Comparison of ENCODE assay signal across 8 mouse cellular contexts in the genomic region with DNA sequence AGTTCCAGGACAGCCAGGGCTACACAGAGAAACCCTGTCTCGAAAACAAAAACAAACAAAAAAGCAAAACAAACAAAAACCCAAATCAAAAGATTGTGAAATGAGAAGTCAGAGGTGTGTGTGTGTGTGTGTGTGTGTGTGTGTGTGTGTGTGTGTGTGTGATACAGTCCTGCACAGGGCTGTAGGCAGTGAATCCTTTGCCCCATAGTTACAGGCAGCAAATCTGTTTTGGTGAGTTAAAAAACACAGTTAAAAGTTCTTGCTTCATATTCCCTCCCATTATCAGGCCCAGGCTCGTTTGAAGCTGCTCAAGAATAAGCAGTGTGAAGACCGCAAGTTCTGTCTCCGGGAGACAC. TPM values are rescaled to one million over a fixed set of nuclear protein-coding genes. Genes with fewer than 3 reads are reported as not detected.
DNase-seq lines count a peak whose midpoint lies in the region; ATAC-seq and TF ChIP-seq lines count a peak whose summit lies in the region.

A gene (plus strand): TSS at position 302 of the 356 bp plus-strand sequence.

- 13% methylated on average over 4 of the region's 4 CpGs for WGBS in heart, embryonic 13.5 days
- WGBS in forebrain, embryonic 13.5 days = 55% methylated on average over 4 of the region's 4 CpGs
- WGBS in liver, embryonic 15.5 days (ENCODE audit: insufficient replicate concordance) = 18% methylated on average over 4 of the region's 4 CpGs

- no peaks in the 10 kb centered on the region for H3K27me3 ChIP-seq in heart, embryonic 13.5 days (replicated peaks)
- no peaks in the 10 kb centered on the region for H3K27me3 ChIP-seq in ES-Bruce4 (ENCODE audit: control insufficient read depth, insufficient read depth, low read length, poor library complexity, severe bottlenecking)
- no peaks in the 10 kb centered on the region for H3K27me3 ChIP-seq in forebrain, embryonic 13.5 days
- no peaks in the 10 kb centered on the region for H3K27me3 ChIP-seq in liver, embryonic 15.5 days

- peaks cover 11% of the 10 kb centered on the region for H3K9me3 ChIP-seq in heart, embryonic 13.5 days
- H3K9me3 ChIP-seq in ES-Bruce4 (replicated peaks; ENCODE audit: control insufficient read depth, insufficient read depth, low read length, poor library complexity, severe bottlenecking) = no peaks in the 10 kb centered on the region
- 0 out of 2 replicates have a peak, but pooled peaks cover 4% of the 10 kb centered on the region for H3K9me3 ChIP-seq in forebrain, embryonic 13.5 days (replicated peaks)
- no peaks in the 10 kb centered on the region for H3K9me3 ChIP-seq in liver, embryonic 15.5 days (replicated peaks)

- no peak for DNase-seq in heart, postnatal 4 days
- no peak for DNase-seq in retina, postnatal 1 day
- no peak for DNase-seq in right cerebral cortex, postnatal 14 days
- DNase-seq in spleen, postnatal 4 days (ENCODE audit: low spot score in 2 of 2) = no peak

- H3K27ac ChIP-seq in heart, embryonic 13.5 days (replicated peaks) = peak within 1 kb of the TSS; percentile 96
- peak within 1 kb of the TSS; percentile 60 for H3K27ac ChIP-seq in ES-Bruce4 (ENCODE audit: insufficient read depth, low read length)
- H3K27ac ChIP-seq in forebrain, embryonic 13.5 days = peak within 1 kb of the TSS; percentile 31; the same call in 1 of the 2 replicates
- peak within 1 kb of the TSS; percentile 61 for H3K27ac ChIP-seq in liver, embryonic 15.5 days (replicated peaks)

- peak within 1 kb of the TSS; percentile 87 for H3K9ac ChIP-seq in heart, embryonic 13.5 days
- peak within 1 kb of the TSS; percentile 25 for H3K9ac ChIP-seq in ES-Bruce4 (ENCODE audit: low read depth, poor library complexity, severe bottlenecking)
- H3K9ac ChIP-seq in forebrain, embryonic 13.5 days = peak within 1 kb of the TSS; percentile 26; the same call in 1 of the 2 replicates
- H3K9ac ChIP-seq in liver, embryonic 15.5 days = no peak within 1 kb of the TSS

- H3K4me2 ChIP-seq in heart, embryonic 13.5 days = peak within 1 kb of the TSS; percentile 79
- peak within 1 kb of the TSS; percentile 45 for H3K4me2 ChIP-seq in forebrain, embryonic 13.5 days
- H3K4me2 ChIP-seq in liver, embryonic 15.5 days = peak within 1 kb of the TSS; percentile 62

- TF ChIP-seq CTCF in ES-Bruce4 (IDR thresholded peaks at IDR 0.05; ENCODE audit: low read depth, low read length) = no peak

- ATAC-seq in heart, embryonic 13.5 days (ENCODE audit: extremely low read depth, insufficient number of reproducible peaks, low FRiP score, low TSS enrichment) = no peak
- ATAC-seq in forebrain, embryonic 13.5 days = no peak
- no peak for ATAC-seq in liver, embryonic 15.5 days (ENCODE audit: insufficient read depth)

- no peak for TF ChIP-seq POLR2A in ES-Bruce4 (IDR thresholded peaks at IDR 0.05; ENCODE audit: insufficient read depth, low read length)

- H3K4me3 ChIP-seq in heart, embryonic 13.5 days = peak within 1 kb of the TSS; percentile 63
- H3K4me3 ChIP-seq in ES-Bruce4 (ENCODE audit: low read depth, low read length) = peak within 1 kb of the TSS; percentile 39
- no peak within 1 kb of the TSS for H3K4me3 ChIP-seq in forebrain, embryonic 13.5 days
- H3K4me3 ChIP-seq in liver, embryonic 15.5 days (replicated peaks) = peak within 1 kb of the TSS; percentile 43

- peaks cover 46% of the 10 kb centered on the region for H3K4me1 ChIP-seq in heart, embryonic 13.5 days
- no peaks in the 10 kb centered on the region for H3K4me1 ChIP-seq in ES-Bruce4 (ENCODE audit: control insufficient read depth, insufficient read depth, low read length)
- H3K4me1 ChIP-seq in forebrain, embryonic 13.5 days = peaks cover 24% of the 10 kb centered on the region
- H3K4me1 ChIP-seq in liver, embryonic 15.5 days (replicated peaks) = peaks cover 6% of the 10 kb centered on the region

- peaks cover 9% of the 10 kb centered on the region for H3K36me3 ChIP-seq in heart, embryonic 13.5 days
- H3K36me3 ChIP-seq in ES-Bruce4 (ENCODE audit: control insufficient read depth, insufficient read depth, low read length, poor library complexity, severe bottlenecking) = no peaks in the 10 kb centered on the region
- no peaks in the 10 kb centered on the region for H3K36me3 ChIP-seq in forebrain, embryonic 13.5 days (ENCODE audit: poor library complexity, severe bottlenecking)
- H3K36me3 ChIP-seq in liver, embryonic 15.5 days (replicated peaks) = no peaks in the 10 kb centered on the region

- no peak for TF ChIP-seq EP300 in ES-Bruce4 (IDR thresholded peaks at IDR 0.05; ENCODE audit: insufficient read depth, low read depth, low read length)

RNA-seq across cellular contexts. Expression of the gene that starts here (rescaled TPM):
- 10.1 and 10.3 TPM in 2 replicates for polyA plus RNA-seq in heart, embryonic 13.5 days (2015; fragmentation: Nextera tagmentation; extraction: Ambion mirVana)
- 1 to 10 TPM; 7.1 to 7.3 TPM for total RNA-seq in heart, postnatal 4 days (2021)
- polyA plus RNA-seq in ES-Bruce4 (2011; ENCODE audit: insufficient read depth, insufficient read length, low read depth, missing spikeins) = 11.9 and 12.8 TPM in 2 replicates
- polyA plus RNA-seq in forebrain, embryonic 13.5 days (2015; fragmentation: Nextera tagmentation; extraction: Ambion mirVana) = 3.6 and 4.6 TPM in 2 replicates
- 1.5 and 1.6 TPM in 2 replicates for polyA plus RNA-seq in liver, embryonic 15.5 days (2015; fragmentation: Nextera tagmentation; extraction: Ambion mirVana)

Comparison
In these comparisons a context has a peak if more than half of its experiments do, and no peak if none do; other contexts are left out.
1. H3K27ac ChIP-seq: peak in every context shown above with its lines; median percentile 96 in heart, embryonic 13.5 days; 61 in liver, embryonic 15.5 days; 60 in ES-Bruce4; 31 in forebrain, embryonic 13.5 days.